Mouse (Mus musculus): ENCODE measurements at regions not wholly inside any gene's neighbourhood (a gene's known extent, or its start where the extent isn't known, plus 50 kb on each side); places are given as distances from the start of the nearest gene placed in this dataset.

GRCm38 (mm10) chr1:183931141-183931540 lies 82.0 kb upstream of the Dusp10 start:
- peaks cover 6% of the 10 kb centered on the region; the same call in 1 of the 2 replicates for H3K9me3 ChIP-seq
- no peaks in the 10 kb centered on the region for H3K36me3 ChIP-seq (replicated peaks; ENCODE audit: low read length)
- H3K4me1 ChIP-seq: peaks cover 8% of the 10 kb centered on the region
- TF ChIP-seq GATA1 (IDR thresholded peaks at IDR 0.05; ENCODE audit: borderline replicate concordance, low read length) (no peak), FLI1 (IDR thresholded peaks at IDR 0.05; ENCODE audit: low read length) (no peak)
- peaks cover 8% of the 10 kb centered on the region for H3K27me3 ChIP-seq (replicated peaks)
- H3K4me3 ChIP-seq (replicated peaks): no peak overlapping the region

DNA sequence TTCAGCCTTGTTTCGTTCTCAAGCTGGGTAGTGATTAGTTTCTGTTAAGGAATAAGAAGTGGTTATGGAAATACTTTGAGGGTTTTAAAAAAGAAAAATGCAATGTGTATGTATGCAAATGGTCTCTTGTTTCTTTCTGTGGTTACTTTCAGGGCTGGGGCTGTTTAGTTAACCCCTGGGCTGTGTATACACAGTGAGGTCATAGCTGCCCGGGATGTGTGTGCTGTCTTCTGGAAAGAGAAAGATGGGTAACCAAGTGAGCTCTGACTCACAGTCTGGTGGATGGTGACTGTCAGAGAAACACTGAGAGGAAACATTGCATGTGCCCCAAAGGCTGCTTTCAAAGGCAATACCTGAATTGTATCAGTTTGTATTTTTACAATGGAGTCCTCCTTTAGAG lies 79.3 kb upstream of the Dusp10 start:
- no peak for TF ChIP-seq FLI1 (IDR thresholded peaks at IDR 0.05; ENCODE audit: low read length)
- no peak for TF ChIP-seq GATA1 (IDR thresholded peaks at IDR 0.05; ENCODE audit: borderline replicate concordance, low read length)
- H3K27me3 ChIP-seq (replicated peaks): peaks cover 4% of the 10 kb centered on the region
- H3K9me3 ChIP-seq: peaks cover 20% of the 10 kb centered on the region

DNA sequence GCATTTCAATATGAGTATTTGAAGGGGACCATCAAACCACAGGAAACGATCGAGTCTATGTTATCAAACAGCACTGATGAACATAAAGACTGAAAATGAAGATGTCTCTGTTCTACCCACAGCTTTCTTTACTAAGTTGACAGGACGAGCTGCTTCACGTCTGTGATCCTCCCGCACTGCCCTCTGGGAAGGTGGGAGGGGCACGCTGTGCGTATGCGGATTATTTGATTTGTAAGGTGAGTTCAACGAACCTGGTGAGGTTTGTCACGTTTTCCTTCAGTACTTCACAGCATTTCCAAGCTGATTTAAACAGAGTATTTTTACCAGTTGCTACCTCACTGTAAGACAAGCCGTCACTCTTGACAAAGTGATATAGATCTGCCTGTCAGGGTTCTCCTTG lies 75.9 kb upstream of the Dusp10 start:
- no peaks in the 10 kb centered on the region for H3K4me1 ChIP-seq
- H3K4me3 ChIP-seq (replicated peaks): no peak overlapping the region
- peaks cover 6% of the 10 kb centered on the region for H3K27me3 ChIP-seq (replicated peaks)
- no peak for TF ChIP-seq FLI1 (IDR thresholded peaks at IDR 0.05; ENCODE audit: low read length)
- TF ChIP-seq GATA1 (IDR thresholded peaks at IDR 0.05; ENCODE audit: borderline replicate concordance, low read length): no peak
- peaks cover 23% of the 10 kb centered on the region for H3K9me3 ChIP-seq
- no peaks in the 10 kb centered on the region for H3K36me3 ChIP-seq (replicated peaks; ENCODE audit: low read length)

More for the DNA sequence above, 79.3 kb upstream of the Dusp10 start:
- Histone ChIP-seq H3K36me3 (replicated peaks; ENCODE audit: low read length) (no peaks in the 10 kb centered on the region), H3K4me1 (peaks cover 8% of the 10 kb centered on the region), H3K4me3 (replicated peaks) (no peak overlapping the region)

DNA sequence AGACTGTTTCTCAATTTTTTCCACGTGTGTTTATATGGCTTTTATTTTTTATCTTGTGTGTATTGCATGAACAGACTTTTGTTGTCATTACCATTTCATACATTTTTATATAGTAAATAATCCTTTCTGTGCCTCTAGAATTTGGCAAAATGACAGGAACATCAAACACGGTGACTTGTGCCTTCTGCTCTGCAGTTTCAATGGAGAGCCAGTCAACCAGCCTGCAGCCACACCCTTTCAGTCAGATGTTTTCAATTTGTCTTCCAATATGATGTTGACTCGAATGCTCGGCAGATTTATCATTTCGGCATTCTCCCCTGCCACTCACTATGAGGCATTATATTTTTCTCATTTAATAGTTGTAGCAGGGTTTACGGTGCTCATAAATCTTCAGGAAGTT lies 74.7 kb upstream of the Dusp10 start:
- no peaks in the 10 kb centered on the region for H3K4me1 ChIP-seq
- H3K4me3 ChIP-seq (replicated peaks): no peak overlapping the region
- no peaks in the 10 kb centered on the region for H3K36me3 ChIP-seq (replicated peaks; ENCODE audit: low read length)
- TF ChIP-seq GATA1 (IDR thresholded peaks at IDR 0.05; ENCODE audit: borderline replicate concordance, low read length) (no peak), FLI1 (IDR thresholded peaks at IDR 0.05; ENCODE audit: low read length) (no peak)
- peaks cover 4% of the 10 kb centered on the region for H3K27me3 ChIP-seq (replicated peaks)
- H3K9me3 ChIP-seq: peaks cover 24% of the 10 kb centered on the region

DNA sequence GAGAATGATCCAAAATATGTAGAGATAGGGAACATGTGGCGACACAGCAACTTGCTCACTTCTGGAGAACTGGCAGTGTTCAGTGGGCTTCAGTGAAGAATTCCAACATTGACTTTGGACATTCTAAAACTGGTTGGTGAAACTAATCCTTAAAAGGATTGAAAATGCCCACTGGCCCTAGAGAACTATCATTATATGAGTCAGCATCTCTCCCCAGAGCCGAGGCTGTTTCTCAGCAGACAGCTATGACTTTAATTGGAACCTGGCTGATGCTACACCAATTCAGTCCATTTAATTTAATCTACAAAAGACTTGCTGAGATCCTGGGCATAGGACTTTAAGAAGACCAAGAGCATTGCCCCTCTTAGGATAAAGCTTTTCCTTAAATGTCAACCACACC lies 72.4 kb upstream of the Dusp10 start:
- H3K36me3 ChIP-seq (replicated peaks; ENCODE audit: low read length): no peaks in the 10 kb centered on the region
- TF ChIP-seq FLI1 (IDR thresholded peaks at IDR 0.05; ENCODE audit: low read length): no peak
- no peak for TF ChIP-seq GATA1 (IDR thresholded peaks at IDR 0.05; ENCODE audit: borderline replicate concordance, low read length)
- no peaks in the 10 kb centered on the region for H3K4me1 ChIP-seq
- H3K4me3 ChIP-seq (replicated peaks): no peak overlapping the region
- H3K27me3 ChIP-seq (replicated peaks): peaks cover 8% of the 10 kb centered on the region
- peaks cover 24% of the 10 kb centered on the region for H3K9me3 ChIP-seq

DNA sequence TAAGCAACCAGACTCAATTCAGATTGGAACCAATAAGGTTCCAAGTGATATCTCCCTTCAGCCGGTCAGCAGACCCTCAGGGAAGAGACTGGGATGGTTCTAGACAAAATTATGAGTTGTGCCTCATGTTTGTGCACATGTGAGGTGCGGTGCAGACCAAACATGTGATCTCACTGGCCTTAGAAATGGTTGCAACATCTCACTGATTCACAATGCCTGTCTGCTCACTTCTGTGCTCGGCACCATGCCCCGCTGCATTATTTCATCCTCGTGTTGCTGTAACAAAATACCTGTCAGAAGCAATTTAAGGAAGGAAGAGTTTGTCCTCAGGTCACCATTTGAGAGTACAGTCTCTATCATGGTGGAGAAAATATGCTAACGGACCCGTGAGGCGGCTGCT lies 66.9 kb upstream of the Dusp10 start:
- Histone ChIP-seq H3K27me3 (replicated peaks) (peaks cover 17% of the 10 kb centered on the region), H3K4me3 (replicated peaks) (no peak overlapping the region), H3K9me3 (0 out of 2 replicates have a peak, but pooled peaks cover 8% of the 10 kb centered on the region), H3K4me1 (peaks cover 8% of the 10 kb centered on the region), H3K36me3 (replicated peaks; ENCODE audit: low read length) (no peaks in the 10 kb centered on the region)
- TF ChIP-seq FLI1 (IDR thresholded peaks at IDR 0.05; ENCODE audit: low read length) (no peak), GATA1 (IDR thresholded peaks at IDR 0.05; ENCODE audit: borderline replicate concordance, low read length) (no peak)

- H3K9me3 ChIP-seq: 0 out of 2 replicates have a peak, but pooled peaks cover 7% of the 10 kb centered on the region
Observed at GRCm38 (mm10) chr1:183947066-183947465, 66.0 kb upstream of the Dusp10 start.

DNA sequence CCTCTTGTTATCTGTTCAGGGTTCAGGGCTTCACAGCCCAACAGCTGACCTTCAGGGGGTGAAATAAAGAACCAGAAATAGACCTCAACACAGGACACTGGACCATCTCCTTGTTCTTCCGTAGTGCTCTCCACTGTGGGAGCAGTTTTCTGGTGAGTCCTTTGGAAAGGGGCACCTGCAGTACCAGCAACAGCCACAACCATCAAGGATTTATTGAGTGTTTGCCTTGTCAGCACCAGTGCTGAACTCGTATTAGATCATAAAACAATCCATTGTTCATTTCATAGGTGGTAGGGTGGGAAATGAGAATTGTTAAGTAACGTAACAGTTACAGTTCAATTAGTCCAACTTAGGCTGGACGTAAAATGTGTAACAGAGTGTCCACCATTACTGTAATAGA lies 63.9 kb upstream of the Dusp10 start:
- Histone ChIP-seq H3K9me3 (0 out of 2 replicates have a peak, but pooled peaks cover 5% of the 10 kb centered on the region), H3K27me3 (replicated peaks) (peaks cover 14% of the 10 kb centered on the region), H3K4me3 (replicated peaks) (no peak overlapping the region), H3K4me1 (peaks cover 8% of the 10 kb centered on the region), H3K36me3 (replicated peaks; ENCODE audit: low read length) (no peaks in the 10 kb centered on the region)
- TF ChIP-seq GATA1 (IDR thresholded peaks at IDR 0.05; ENCODE audit: borderline replicate concordance, low read length) (no peak), FLI1 (IDR thresholded peaks at IDR 0.05; ENCODE audit: low read length) (no peak)

More at GRCm38 (mm10) chr1:183947066-183947465, 66.0 kb upstream of the Dusp10 start:
- Histone ChIP-seq H3K27me3 (replicated peaks) (peaks cover 14% of the 10 kb centered on the region), H3K36me3 (replicated peaks; ENCODE audit: low read length) (no peaks in the 10 kb centered on the region), H3K4me3 (replicated peaks) (no peak overlapping the region), H3K4me1 (peaks cover 8% of the 10 kb centered on the region)
- TF ChIP-seq GATA1 (IDR thresholded peaks at IDR 0.05; ENCODE audit: borderline replicate concordance, low read length) (no peak), FLI1 (IDR thresholded peaks at IDR 0.05; ENCODE audit: low read length) (no peak)

GRCm38 (mm10) chr1:183954086-183954485 lies 59.0 kb upstream of the Dusp10 start:
- TF ChIP-seq FLI1 (IDR thresholded peaks at IDR 0.05; ENCODE audit: low read length) (no peak), GATA1 (IDR thresholded peaks at IDR 0.05; ENCODE audit: borderline replicate concordance, low read length) (no peak)
- H3K36me3 ChIP-seq (replicated peaks; ENCODE audit: low read length): no peaks in the 10 kb centered on the region
- peaks cover 3% of the 10 kb centered on the region for H3K27me3 ChIP-seq (replicated peaks)
- H3K4me1 ChIP-seq: no peaks in the 10 kb centered on the region; the same call in 1 of the 2 replicates
- no peak overlapping the region for H3K4me3 ChIP-seq (replicated peaks)
- no peaks in the 10 kb centered on the region for H3K9me3 ChIP-seq

DNA sequence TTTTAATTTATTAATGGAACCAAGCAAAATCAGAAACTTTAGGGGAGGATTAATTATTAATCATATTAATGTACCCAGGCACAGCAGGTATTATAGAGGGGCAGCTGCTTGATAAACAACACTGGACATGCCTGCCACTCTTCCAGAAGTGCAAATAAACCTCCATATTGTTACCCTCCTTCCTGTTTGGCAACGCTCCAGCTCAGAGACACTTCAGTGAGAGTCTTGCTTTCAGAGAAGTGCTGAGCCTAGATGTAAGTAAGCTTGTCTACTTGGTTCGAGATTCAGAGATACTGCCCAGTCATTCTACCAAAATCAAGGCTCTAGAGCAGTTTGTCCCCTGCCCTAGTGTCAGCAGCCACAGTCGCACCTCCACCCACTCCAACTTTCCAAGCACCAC lies 56.7 kb upstream of the Dusp10 start:
- Histone ChIP-seq H3K27me3 (replicated peaks) (peaks cover 3% of the 10 kb centered on the region), H3K36me3 (replicated peaks; ENCODE audit: low read length) (no peaks in the 10 kb centered on the region), H3K4me1 (no peaks in the 10 kb centered on the region; the same call in 1 of the 2 replicates), H3K9me3 (no peaks in the 10 kb centered on the region), H3K4me3 (replicated peaks) (no peak overlapping the region)
- TF ChIP-seq GATA1 (IDR thresholded peaks at IDR 0.05; ENCODE audit: borderline replicate concordance, low read length) (no peak), FLI1 (IDR thresholded peaks at IDR 0.05; ENCODE audit: low read length) (no peak)

- Histone ChIP-seq H3K36me3 (replicated peaks; ENCODE audit: low read length) (no peaks in the 10 kb centered on the region), H3K4me3 (replicated peaks) (no peak overlapping the region), H3K9me3 (no peaks in the 10 kb centered on the region), H3K27me3 (replicated peaks) (peaks cover 3% of the 10 kb centered on the region), H3K4me1 (no peaks in the 10 kb centered on the region; the same call in 1 of the 2 replicates)
- no peak for TF ChIP-seq FLI1 (IDR thresholded peaks at IDR 0.05; ENCODE audit: low read length)
- TF ChIP-seq GATA1 (IDR thresholded peaks at IDR 0.05; ENCODE audit: borderline replicate concordance, low read length): no peak
Observed at GRCm38 (mm10) chr1:183961383-183961782, 51.7 kb upstream of the Dusp10 start.
